Mouse (Mus musculus): Measurements from ENCODE around the gene Vstm4. TPM values are rescaled to one million over a fixed set of nuclear protein-coding genes. Genes with fewer than 3 reads are reported as not detected.

Gene Vstm4
- polyA plus RNA-seq (2012), result 0.06 TPM in 1 of 2 replicates, not detected in the other

DNA sequence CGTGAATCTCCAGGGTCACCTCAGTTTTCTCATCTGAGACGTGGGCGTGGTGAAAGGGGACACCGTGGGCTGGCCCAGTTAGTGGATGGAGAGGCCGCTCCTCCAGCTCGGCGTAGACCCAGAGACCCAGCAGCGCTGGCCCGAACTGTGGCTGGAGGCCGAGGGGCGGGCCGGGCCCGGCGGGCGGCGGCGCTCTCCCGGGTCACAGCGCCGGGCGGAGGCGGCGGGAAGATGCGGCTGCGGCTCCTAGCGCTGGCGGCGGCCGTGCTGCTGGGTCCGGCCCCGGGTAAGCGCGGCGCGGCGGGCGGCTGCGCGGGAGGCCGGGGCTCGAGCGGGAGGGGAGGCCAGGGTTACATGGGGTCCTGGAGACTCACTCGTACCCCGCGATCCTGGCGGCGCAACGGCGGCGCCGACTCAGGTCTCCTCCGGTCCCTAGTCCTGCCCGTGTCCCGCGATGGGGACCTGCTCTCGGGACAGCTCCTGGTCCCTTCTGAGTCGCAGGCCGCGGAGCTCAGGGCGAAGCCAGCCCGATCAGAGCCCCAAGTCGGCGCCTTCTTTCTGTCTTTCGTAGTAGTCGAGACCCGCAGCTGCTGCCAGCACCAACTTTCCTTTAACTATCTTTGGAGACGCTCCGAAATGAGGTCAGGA lies at the start of gene Vstm4:
Gene Vstm4 (plus strand): TSS at position 76 of the 648 bp plus-strand sequence.

DNA sequence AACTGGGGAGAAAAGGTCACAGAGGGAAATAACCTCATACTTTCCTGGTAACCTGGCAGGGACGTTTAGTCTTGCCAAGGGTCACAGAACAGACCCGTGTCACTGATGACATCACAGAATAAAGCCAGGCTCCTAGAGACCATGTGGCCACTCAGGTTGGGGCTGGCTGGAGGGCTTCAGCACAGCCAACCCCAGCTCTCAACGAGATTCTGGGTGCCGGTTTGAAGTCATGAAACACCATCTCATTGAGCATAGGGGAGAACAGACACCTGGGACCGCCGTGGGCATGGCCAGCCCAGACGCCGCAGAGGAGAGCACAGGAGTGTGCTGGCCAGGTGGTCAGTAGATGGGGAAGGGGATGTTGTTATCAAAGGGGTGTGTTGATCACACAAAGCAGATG lies 22.7 kb upstream of the Vstm4 start, which contains the start of gene Fam170b:
Gene Fam170b (plus strand): TSS at position 116 of the 400 bp plus-strand sequence.

Other genes with a start within 250 kb of the Vstm4 start
- not detected in 2 replicates for gene 3425401B19Rik, start 171.5 kb upstream of the Vstm4 start, polyA plus RNA-seq (2012)
- 1.1 and 1.6 TPM in 2 replicates for gene Tmem273, start 70.8 kb upstream of the Vstm4 start, polyA plus RNA-seq (2012)
- not detected in 2 replicates for gene Fam170b, start 22.8 kb upstream of the Vstm4 start, polyA plus RNA-seq (2012)
- 0.04 TPM in 1 of 2 replicates, not detected in the other for gene Lrrc18, start 134.6 kb downstream of the Vstm4 start, polyA plus RNA-seq (2012)